Mouse (Mus musculus): ENCODE results near the gene Gli1.

Gene Gli1

GRCm38 (mm10) chr10:127343029-127343428 is 1.3 kb upstream of the Gli1 start:
- DNase-seq: no peak

GRCm38 (mm10) chr10:127341360-127341690 is 449 bp downstream of the Gli1 start:
- DNase-seq: no peak

GRCm38 (mm10) chr10:127340577-127341359 is 1.0 kb downstream of the Gli1 start:
- DNase-seq: peak in 1 of 2 experiments; percentile 54

GRCm38 (mm10) chr10:127339683-127340576 is 1.8 kb downstream of the Gli1 start:
- DNase-seq: peak in 1 of 2 experiments; percentile 45

- DNase-seq: peak; percentile 94 to 95
Observed at GRCm38 (mm10) chr10:127338930-127339682, 2.7 kb downstream of the Gli1 start.

GRCm38 (mm10) chr10:127337536-127338099 is 4.2 kb downstream of the Gli1 start:
- no peak for DNase-seq

- no peak for DNase-seq
Observed at GRCm38 (mm10) chr10:127336952-127337351, 4.8 kb downstream of the Gli1 start.

- DNase-seq: no peak
Observed at GRCm38 (mm10) chr10:127335271-127335670, 6.5 kb downstream of the Gli1 start.

- no peak for DNase-seq
Observed at GRCm38 (mm10) chr10:127333152-127333551, 8.6 kb downstream of the Gli1 start.

GRCm38 (mm10) chr10:127332211-127332874 is 9.4 kb downstream of the Gli1 start:
- DNase-seq: no peak

- no peak for DNase-seq
Observed at GRCm38 (mm10) chr10:127330212-127330611, 11.6 kb downstream of the Gli1 start.

GRCm38 (mm10) chr10:127327461-127328145 is 14.2 kb downstream of the Gli1 start:
- peak; percentile 70 to 78 for DNase-seq

GRCm38 (mm10) chr10:127326828-127327227 is 14.9 kb downstream of the Gli1 start:
- peak in 1 of 2 experiments; percentile 39 for DNase-seq

GRCm38 (mm10) chr10:127326017-127326801 is 15.6 kb downstream of the Gli1 start:
- DNase-seq: peak in 1 of 2 experiments; percentile 51

- no peak for DNase-seq
Observed at GRCm38 (mm10) chr10:127325454-127326016, 16.2 kb downstream of the Gli1 start.

- peak in 1 of 2 experiments; percentile 64 for DNase-seq
Observed at GRCm38 (mm10) chr10:127324495-127324894, 17.3 kb downstream of the Gli1 start.

- DNase-seq: no peak
Observed at GRCm38 (mm10) chr10:127323131-127323855, 18.5 kb downstream of the Gli1 start.

- no peak for DNase-seq
Observed at GRCm38 (mm10) chr10:127322669-127323068, 19.1 kb downstream of the Gli1 start.

- DNase-seq: no peak
Observed at GRCm38 (mm10) chr10:127322178-127322577, 19.6 kb downstream of the Gli1 start.

GRCm38 (mm10) chr10:127321621-127322020 is 20.2 kb downstream of the Gli1 start, which contains the start of gene Arhgap9:
TSS of gene Arhgap9 (plus strand) at chr10:127321964.
- no peak for DNase-seq
